Mouse (Mus musculus): ENCODE measurements around the gene Mup9.
"Not testable (repeated sequence)": the region's sequence is repeated elsewhere in the genome, so short reads cannot be mapped to it uniquely, and the experiment has no call there.

The Mup9 gene

DNA sequence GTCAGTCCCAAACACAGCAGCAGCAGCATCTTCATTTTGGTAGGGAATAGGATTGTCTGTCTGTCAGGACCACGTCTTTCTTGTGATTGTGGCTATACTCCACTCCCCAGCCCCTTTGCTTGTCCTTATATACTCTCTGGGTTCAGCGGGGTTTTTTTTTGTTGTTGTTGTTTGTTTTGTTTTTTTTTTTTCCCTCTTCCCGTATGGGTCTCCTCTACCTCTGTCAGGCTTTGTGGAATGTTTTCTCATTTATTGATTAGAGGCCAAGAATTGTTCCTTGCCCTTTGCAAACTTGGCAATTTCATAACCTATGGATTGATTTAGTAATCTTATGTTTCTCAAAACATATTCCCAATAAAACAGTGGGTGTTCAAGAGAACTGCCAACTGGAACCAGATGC lies at the start of gene Mup9:
TSS of gene Mup9 (minus strand) at position 101 of the 400 bp plus-strand sequence.
- not testable (repeated sequence) for DNase-seq (ENCODE audit: low read depth, low spot score)
